Mouse (Mus musculus) CD8-positive naive resting alpha-beta T cell, adult 2 months (primary cell): Measurements from ENCODE around the gene Gm6592.
"Not testable (repeated sequence)": the region's sequence is repeated elsewhere in the genome, so short reads cannot be mapped to it uniquely, and the experiment has no call there.

Source experiments
- DNase-seq, 2 experiments: peaks; one replicate each; pipeline ENCODE4 v3.0.0; 2022; ENCODE audit warnings: low read depth in 2 of 2, low spot score in 2 of 2

The Gm6592 gene

GRCm38 (mm10) chrX:8843694-8844093 lies at the start of gene Gm6592:
Gene Gm6592, plus strand, starts transcription at chrX:8843994.
- no peak for DNase-seq

- not testable (repeated sequence) for DNase-seq
Measured at GRCm38 (mm10) chrX:8803391-8803790, 40.4 kb upstream of the Gm6592 start, which contains the start of gene Ssxb5. Gene Ssxb5, plus strand, starts transcription at chrX:8803691.

GRCm38 (mm10) chrX:8832043-8832442 lies 11.8 kb upstream of the Gm6592 start:
- no peak for DNase-seq

- DNase-seq: no peak
Measured at GRCm38 (mm10) chrX:8852486-8852885, 8.7 kb downstream of the Gm6592 start.

- peak; percentile 38 to 41 for DNase-seq
Measured at GRCm38 (mm10) chrX:8864331-8864730, 20.5 kb downstream of the Gm6592 start.

- DNase-seq: not testable (repeated sequence)
Measured at GRCm38 (mm10) chrX:8873953-8874352, 30.2 kb downstream of the Gm6592 start, which contains the start of gene Gm5751. Gene Gm5751, plus strand, starts transcription at chrX:8874253.

- no peak for DNase-seq
Measured at GRCm38 (mm10) chrX:8884336-8884735, 40.5 kb downstream of the Gm6592 start.

- no peak for DNase-seq
Measured at GRCm38 (mm10) chrX:8891975-8892342, 48.2 kb downstream of the Gm6592 start.

- peak; percentile 27 to 32 for DNase-seq
Measured at GRCm38 (mm10) chrX:8892343-8893155, 48.8 kb downstream of the Gm6592 start, which contains the start of gene B630019K06Rik. Gene B630019K06Rik, plus strand, starts transcription at chrX:8892382.

GRCm38 (mm10) chrX:8893182-8893651 lies 49.4 kb downstream of the Gm6592 start:
- peak in 1 of 2 experiments; percentile 1 for DNase-seq
